Mouse (Mus musculus) bone marrow macrophage, adult 2 months (primary cell): Measurements from ENCODE around the gene Erich4.

Source experiments
- CTCF ChIP-seq: IDR thresholded peaks from 2 replicates; pipeline ENCODE4 v1.5.1; 2012; ENCODE audit warnings: low read depth, mild to moderate bottlenecking, low read length, moderate library complexity
- POLR2A ChIP-seq: IDR thresholded peaks from 2 replicates; pipeline ENCODE4 v1.6.1; 2012; ENCODE audit warnings: mild to moderate bottlenecking, low read depth, low read length, borderline replicate concordance

- TF ChIP-seq CTCF (no peak), POLR2A (no peak)
These were observed 24.1 kb upstream of the Erich4 start for GRCm38 (mm10) chr7:25639754-25640153.
